Mouse (Mus musculus) embryonic fibroblast, embryonic 13.5 days (primary cell): ENCODE measurements around the gene Zdhhc13. TPM values are rescaled to one million over a fixed set of nuclear protein-coding genes. Genes with fewer than 3 reads are reported as not detected.

Source experiments
- H3K27ac ChIP-seq: 2 replicates; pipeline ENCODE4 v1.5.1; 2012; ENCODE audit warnings: low read length, control low read depth, inconsistent platforms; ENCODE audit not compliant: insufficient read depth
- H3K4me1 ChIP-seq: 2 replicates; pipeline ENCODE4 v1.6.1; 2011; ENCODE audit warnings: low read length; ENCODE audit not compliant: control insufficient read depth, insufficient read depth
- H3K4me3 ChIP-seq: 2 replicates; pipeline ENCODE4 v1.5.1; 2011; ENCODE audit warnings: mild to moderate bottlenecking, control low read depth, low read length; ENCODE audit not compliant: insufficient read depth
- CTCF ChIP-seq: IDR thresholded peaks from 2 replicates; pipeline ENCODE4 v1.5.1; 2011; ENCODE audit warnings: mild to moderate bottlenecking, control low read depth, low read length, moderate library complexity, borderline replicate concordance; ENCODE audit not compliant: insufficient read depth
- POLR2A ChIP-seq: IDR thresholded peaks from 2 replicates; pipeline ENCODE4 v1.6.1; 2011; ENCODE audit warnings: low read depth, mild to moderate bottlenecking, control low read depth, low read length, moderate library complexity
- polyA plus RNA-seq: library from polyadenylated mRNA; stranded (reverse); fragments of >200 nt; gene quantifications from 2 replicates; pipeline ENCODE4 v1.2.4, GENCODE M21; 2011; ENCODE audit warnings: low read depth; ENCODE audit not compliant: missing spikeins, insufficient read length

The Zdhhc13 gene
- polyA plus RNA-seq, 1 experiment, result 28.1 TPM

- TF ChIP-seq POLR2A, result no peak
- no peak for TF ChIP-seq CTCF
- Histone ChIP-seq H3K4me1 (no peaks in the 10 kb centered on the region; the same call in 1 of the 2 replicates), H3K4me3 (no peak overlapping the region), H3K27ac (no peak overlapping the region)
These were observed 24.8 kb downstream of the Zdhhc13 start for GRCm38 (mm10) chr7:48813594-48813993.

GRCm38 (mm10) chr7:48821654-48822053 lies 32.9 kb downstream of the Zdhhc13 start:
- H3K4me3 ChIP-seq, result no peak overlapping the region
- H3K4me1 ChIP-seq, result no peaks in the 10 kb centered on the region
- no peak overlapping the region for H3K27ac ChIP-seq
- TF ChIP-seq CTCF (no peak), POLR2A (no peak)

GRCm38 (mm10) chr7:48823621-48824020 lies 34.8 kb downstream of the Zdhhc13 start:
- TF ChIP-seq CTCF (no peak), POLR2A (no peak)
- H3K4me3 ChIP-seq, result no peak overlapping the region
- no peaks in the 10 kb centered on the region for H3K4me1 ChIP-seq
- H3K27ac ChIP-seq, result no peak overlapping the region

GRCm38 (mm10) chr7:48824671-48825070 lies 35.9 kb downstream of the Zdhhc13 start:
- Histone ChIP-seq H3K4me3 (no peak overlapping the region), H3K27ac (no peak overlapping the region), H3K4me1 (no peaks in the 10 kb centered on the region)
- TF ChIP-seq POLR2A (no peak), CTCF (no peak)

GRCm38 (mm10) chr7:48825170-48825569 lies 36.4 kb downstream of the Zdhhc13 start:
- TF ChIP-seq CTCF (no peak), POLR2A (no peak)
- H3K4me3 ChIP-seq, result no peak overlapping the region
- H3K27ac ChIP-seq, result no peak overlapping the region
- H3K4me1 ChIP-seq, result no peaks in the 10 kb centered on the region

GRCm38 (mm10) chr7:48829177-48829910 lies 40.5 kb downstream of the Zdhhc13 start:
- Histone ChIP-seq H3K27ac (no peak overlapping the region), H3K4me1 (no peaks in the 10 kb centered on the region), H3K4me3 (no peak overlapping the region)
- TF ChIP-seq CTCF, result no peak
- TF ChIP-seq POLR2A, result no peak

GRCm38 (mm10) chr7:48830395-48830794 lies 41.6 kb downstream of the Zdhhc13 start:
- Histone ChIP-seq H3K27ac (no peak overlapping the region), H3K4me3 (no peak overlapping the region), H3K4me1 (no peaks in the 10 kb centered on the region)
- TF ChIP-seq POLR2A, result no peak
- no peak for TF ChIP-seq CTCF

- TF ChIP-seq CTCF, result no peak
- TF ChIP-seq POLR2A, result no peak
- Histone ChIP-seq H3K27ac (no peak overlapping the region), H3K4me3 (no peak overlapping the region), H3K4me1 (no peaks in the 10 kb centered on the region)
These were observed 43.9 kb downstream of the Zdhhc13 start for GRCm38 (mm10) chr7:48832735-48833134.

- Histone ChIP-seq H3K27ac (no peak overlapping the region), H3K4me3 (no peak overlapping the region), H3K4me1 (no peaks in the 10 kb centered on the region)
- TF ChIP-seq POLR2A (no peak), CTCF (no peak)
These were observed 45.7 kb downstream of the Zdhhc13 start for GRCm38 (mm10) chr7:48834371-48834970.

GRCm38 (mm10) chr7:48834989-48835626 lies 46.3 kb downstream of the Zdhhc13 start:
- TF ChIP-seq POLR2A (no peak), CTCF (no peak)
- Histone ChIP-seq H3K27ac (no peak overlapping the region), H3K4me3 (no peak overlapping the region), H3K4me1 (no peaks in the 10 kb centered on the region)

GRCm38 (mm10) chr7:48836949-48837348 lies 48.1 kb downstream of the Zdhhc13 start:
- TF ChIP-seq CTCF (no peak), POLR2A (no peak)
- no peak overlapping the region for H3K27ac ChIP-seq
- no peaks in the 10 kb centered on the region for H3K4me1 ChIP-seq
- no peak overlapping the region for H3K4me3 ChIP-seq
